Mouse (Mus musculus) stomach, embryonic 14.5 days (tissue): ENCODE measurements around the gene Cks1b. TPM values are rescaled to one million over a fixed set of nuclear protein-coding genes. Genes with fewer than 3 reads are reported as not detected.

Source experiments
- ATAC-seq: fragments of 200-750 bp; cut with Nextera tagmentation; 2 replicates; pipeline ENCODE4 v1.8.0; 2017; ENCODE audit warnings: low read depth, moderate TSS enrichment; ENCODE audit not compliant: insufficient number of reproducible peaks, insufficient read depth, low FRiP score
- H3K27ac ChIP-seq: fragments of 300-500 bp; sonication (generic); 2 replicates; pipeline ENCODE4 v1.5.1; 2014; ENCODE audit warnings: mild to moderate bottlenecking, low read length, moderate library complexity, mixed read lengths
- H3K27me3 ChIP-seq: fragments of 300-500 bp; sonication (generic); 2 replicates; pipeline ENCODE4 v1.6.1; 2014; ENCODE audit warnings: low read length, control low read depth, mixed read lengths; ENCODE audit not compliant: control insufficient read depth, insufficient read depth
- H3K36me3 ChIP-seq: fragments of 300-500 bp; sonication (generic); 2 replicates; pipeline ENCODE4 v1.6.1; 2014; ENCODE audit warnings: mild to moderate bottlenecking, control low read depth, low read length, moderate library complexity, mixed read lengths; ENCODE audit not compliant: control insufficient read depth, insufficient read depth
- H3K4me1 ChIP-seq: fragments of 300-500 bp; sonication (generic); 2 replicates; pipeline ENCODE4 v1.6.1; 2014; ENCODE audit warnings: low read length, control low read depth, mixed read lengths; ENCODE audit not compliant: control insufficient read depth, insufficient read depth
- H3K4me2 ChIP-seq: fragments of 300-500 bp; sonication (generic); replicated peaks from 2 replicates; pipeline ENCODE4 v1.6.1; 2014; ENCODE audit warnings: low read depth, low read length, control low read depth
- H3K4me3 ChIP-seq: fragments of 300-500 bp; sonication (generic); 2 replicates; pipeline ENCODE4 v1.5.1; 2014; ENCODE audit warnings: low read depth, low read length, control low read depth
- H3K9ac ChIP-seq: fragments of 300-500 bp; sonication (generic); replicated peaks from 2 replicates; pipeline ENCODE4 v1.6.1; 2014; ENCODE audit warnings: low read depth, mild to moderate bottlenecking, control low read depth, low read length, moderate library complexity, mixed read lengths
- H3K9me3 ChIP-seq: fragments of 300-500 bp; sonication (generic); 2 replicates; pipeline ENCODE4 v1.6.1; 2016; ENCODE audit warnings: low read depth, low read length, control low read depth; ENCODE audit not compliant: control insufficient read depth
- WGBS: fragments of 180-500 bp; shearing (Covaris S2); extraction: QIAGEN DNeasy Blood & Tissue Kit; methylation state at CpG from one replicate; pipeline ENCODE4 v1.1.7; 2014; 5-methylcytosine and 5-hydroxymethylcytosine counted together
- polyA plus RNA-seq: library from polyadenylated mRNA; unstranded; fragments of >200 nt; fragmentation: Nextera tagmentation; extraction: Ambion mirVana; gene quantifications from 2 replicates; pipeline ENCODE4 v1.2.1, GENCODE M21; 2014

Gene Cks1b
- polyA plus RNA-seq, 1 experiment from 2014 or later: 503 TPM

GRCm38 (mm10) chr3:89421002-89421774, 3.0 kb upstream of the Cks1b start:
- no peaks in the 10 kb centered on the region for H3K9me3 ChIP-seq
- H3K9ac ChIP-seq: peak overlapping the region; percentile 50
- ATAC-seq: peak; percentile 84
- 1% methylated on average over 11 of the region's 11 CpGs for WGBS
- H3K27ac ChIP-seq: peak overlapping the region; percentile 90
- H3K27me3 ChIP-seq: no peaks in the 10 kb centered on the region
- H3K4me2 ChIP-seq: peak overlapping the region; percentile 79
- H3K36me3 ChIP-seq: peaks cover 24% of the 10 kb centered on the region
- peak overlapping the region; percentile 59 for H3K4me3 ChIP-seq
- H3K4me1 ChIP-seq: peaks cover 50% of the 10 kb centered on the region

- Histone ChIP-seq H3K27me3 (no peaks in the 10 kb centered on the region), H3K4me2 (peak overlapping the region; percentile 79), H3K4me3 (peak overlapping the region; percentile 59; the same call in 1 of the 2 replicates), H3K4me1 (peaks cover 50% of the 10 kb centered on the region), H3K9me3 (no peaks in the 10 kb centered on the region), H3K27ac (peak overlapping the region; percentile 90), H3K36me3 (peaks cover 27% of the 10 kb centered on the region), H3K9ac (no peak overlapping the region)
- WGBS: 36% methylated on average over 2 of the region's 2 CpGs
- ATAC-seq: no peak
Observed at GRCm38 (mm10) chr3:89420421-89420820, 2.2 kb upstream of the Cks1b start.

GRCm38 (mm10) chr3:89419981-89420380, 1.8 kb upstream of the Cks1b start:
- WGBS: 21% methylated on average over 3 of the region's 3 CpGs
- no peaks in the 10 kb centered on the region for H3K27me3 ChIP-seq
- peaks cover 50% of the 10 kb centered on the region for H3K4me1 ChIP-seq
- H3K9me3 ChIP-seq: no peaks in the 10 kb centered on the region
- no peak for ATAC-seq
- peak overlapping the region; percentile 66 for H3K4me2 ChIP-seq
- H3K9ac ChIP-seq: peak overlapping the region; percentile 54
- peak overlapping the region; percentile 97 for H3K27ac ChIP-seq
- H3K4me3 ChIP-seq: peak overlapping the region; percentile 53
- H3K36me3 ChIP-seq: peaks cover 27% of the 10 kb centered on the region

GRCm38 (mm10) chr3:89419571-89419970, 1.4 kb upstream of the Cks1b start:
- H3K4me3 ChIP-seq: peak overlapping the region; percentile 53
- H3K9me3 ChIP-seq: no peaks in the 10 kb centered on the region
- peak overlapping the region; percentile 97 for H3K27ac ChIP-seq
- H3K36me3 ChIP-seq: peaks cover 28% of the 10 kb centered on the region
- peaks cover 49% of the 10 kb centered on the region for H3K4me1 ChIP-seq
- WGBS: 1% methylated on average over 9 of the region's 9 CpGs
- peak overlapping the region; percentile 54 for H3K9ac ChIP-seq
- peak overlapping the region; percentile 66 for H3K4me2 ChIP-seq
- ATAC-seq: no peak
- no peaks in the 10 kb centered on the region for H3K27me3 ChIP-seq

GRCm38 (mm10) chr3:89418861-89419250, 673 bp upstream of the Cks1b start:
- peak overlapping the region; percentile 53 for H3K4me3 ChIP-seq
- peak overlapping the region; percentile 97 for H3K27ac ChIP-seq
- H3K9ac ChIP-seq: peak overlapping the region; percentile 54
- no peaks in the 10 kb centered on the region for H3K9me3 ChIP-seq
- H3K4me1 ChIP-seq: peaks cover 42% of the 10 kb centered on the region
- peak overlapping the region; percentile 66 for H3K4me2 ChIP-seq
- H3K36me3 ChIP-seq: peaks cover 28% of the 10 kb centered on the region
- ATAC-seq: peak; percentile 17; the same call in 1 of the 2 replicates
- WGBS: under 1% methylated on average over 16 of the region's 16 CpGs
- H3K27me3 ChIP-seq: no peaks in the 10 kb centered on the region

GRCm38 (mm10) chr3:89417840-89418169, 378 bp downstream of the Cks1b start:
- peak overlapping the region; percentile 67 for H3K4me2 ChIP-seq
- peak; percentile 25 for ATAC-seq
- H3K36me3 ChIP-seq: peaks cover 26% of the 10 kb centered on the region
- H3K4me3 ChIP-seq: peak overlapping the region; percentile 53
- H3K9ac ChIP-seq: peak overlapping the region; percentile 34; the same call in 1 of the 2 replicates
- no peaks in the 10 kb centered on the region for H3K9me3 ChIP-seq
- peak overlapping the region; percentile 84 for H3K27ac ChIP-seq
- H3K27me3 ChIP-seq: no peaks in the 10 kb centered on the region
- under 1% methylated on average over 20 of the region's 20 CpGs for WGBS
- peaks cover 32% of the 10 kb centered on the region; the same call in 1 of the 2 replicates for H3K4me1 ChIP-seq

- peak overlapping the region; percentile 34; the same call in 1 of the 2 replicates for H3K9ac ChIP-seq
- no peak for ATAC-seq
Observed at GRCm38 (mm10) chr3:89417131-89417530, 1.1 kb downstream of the Cks1b start.

GRCm38 (mm10) chr3:89416158-89416557, 2.0 kb downstream of the Cks1b start:
- Histone ChIP-seq H3K9ac (no peak overlapping the region), H3K4me3 (no peak overlapping the region), H3K36me3 (peaks cover 26% of the 10 kb centered on the region), H3K4me2 (no peak overlapping the region), H3K27me3 (no peaks in the 10 kb centered on the region), H3K9me3 (no peaks in the 10 kb centered on the region), H3K27ac (no peak overlapping the region), H3K4me1 (peaks cover 19% of the 10 kb centered on the region; the same call in 1 of the 2 replicates)
- no peak for ATAC-seq
- WGBS: 96% methylated on average over 8 of the region's 8 CpGs

More at GRCm38 (mm10) chr3:89417131-89417530, 1.1 kb downstream of the Cks1b start:
- no peaks in the 10 kb centered on the region for H3K9me3 ChIP-seq
- 19% methylated on average over 2 of the region's 2 CpGs for WGBS
- H3K27ac ChIP-seq: no peak overlapping the region; the same call in 1 of the 2 replicates
- peaks cover 26% of the 10 kb centered on the region for H3K36me3 ChIP-seq
- H3K4me2 ChIP-seq: peak overlapping the region; percentile 67
- H3K4me3 ChIP-seq: peak overlapping the region; percentile 53
- H3K27me3 ChIP-seq: no peaks in the 10 kb centered on the region
- peaks cover 26% of the 10 kb centered on the region; the same call in 1 of the 2 replicates for H3K4me1 ChIP-seq
